Mouse (Mus musculus) MN1 (cell line): ENCODE data around the gene Olfr850.

ENCODE experiments used
- DNase-seq: peaks from one replicate; pipeline ENCODE4 v3.0.0-alpha.2; 2016; ENCODE audit warnings: low spot score

Olfr850 gene

DNA sequence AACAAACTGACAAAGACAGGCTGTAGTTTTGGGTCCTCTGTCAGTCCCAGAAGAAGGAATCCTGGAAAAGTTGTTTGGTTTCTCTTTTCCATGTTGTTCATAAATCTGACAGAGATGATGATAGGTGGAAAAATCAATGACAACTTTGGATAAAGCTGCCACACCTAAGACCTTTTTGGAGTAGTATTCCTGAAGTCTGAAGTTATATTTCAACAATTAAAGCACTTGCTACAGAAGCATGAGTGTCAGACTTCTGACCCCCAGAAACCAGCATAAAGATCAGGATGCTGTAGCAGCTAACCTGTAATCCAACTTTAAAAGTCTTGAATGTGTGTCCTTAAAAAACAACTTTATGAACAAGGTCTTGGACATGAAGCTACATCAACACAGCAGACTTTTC is at the start of gene Olfr850:
TSS of gene Olfr850 (minus strand) at position 101 of the 400 bp plus-strand sequence.
- DNase-seq = no peak

DNA sequence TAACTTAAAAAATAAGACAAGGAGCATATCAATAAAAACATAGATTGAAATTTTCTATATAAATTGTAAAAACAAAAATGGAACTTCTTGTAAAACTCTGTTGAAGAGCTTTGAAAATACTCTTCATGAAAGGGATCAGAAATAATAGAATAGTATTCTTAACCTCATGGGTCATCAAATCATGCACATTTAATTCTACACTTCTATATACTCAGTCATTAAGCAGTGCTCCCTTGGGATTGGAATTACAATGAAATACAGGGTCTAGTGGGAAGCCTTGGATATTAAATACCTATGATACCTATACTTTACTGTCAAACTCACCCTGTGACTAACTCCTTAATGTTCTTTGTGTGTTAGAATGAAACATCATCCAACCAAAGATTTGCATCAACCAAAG is 14.9 kb upstream of the Olfr850 start, which contains the start of gene Olfr851:
TSS of gene Olfr851 (plus strand) at position 301 of the 400 bp plus-strand sequence.
- no peak for DNase-seq

DNA sequence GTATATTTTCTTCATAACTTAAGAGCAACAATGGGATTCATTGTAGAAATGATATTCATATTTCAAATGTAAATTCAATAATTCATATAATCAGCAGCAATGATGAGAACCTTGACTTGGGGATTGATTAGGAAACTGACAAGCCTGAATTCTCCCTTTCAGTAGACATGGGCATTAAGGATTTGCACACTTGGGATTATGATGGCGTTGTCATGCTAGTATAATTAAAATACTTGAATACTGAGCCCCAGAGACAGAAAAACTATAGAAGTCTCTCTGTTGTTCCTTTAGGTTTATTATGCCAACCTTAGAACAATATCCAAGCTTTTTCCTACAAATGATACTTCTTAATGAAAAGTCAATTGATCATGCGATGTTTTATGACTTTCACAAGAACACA is 38.1 kb downstream of the Olfr850 start, which contains the start of gene Olfr849:
TSS of gene Olfr849 (plus strand) at position 301 of the 400 bp plus-strand sequence.
- DNase-seq = no peak
